Mouse (Mus musculus): ENCODE measurements around the gene Napsa.

Napsa gene

DNA sequence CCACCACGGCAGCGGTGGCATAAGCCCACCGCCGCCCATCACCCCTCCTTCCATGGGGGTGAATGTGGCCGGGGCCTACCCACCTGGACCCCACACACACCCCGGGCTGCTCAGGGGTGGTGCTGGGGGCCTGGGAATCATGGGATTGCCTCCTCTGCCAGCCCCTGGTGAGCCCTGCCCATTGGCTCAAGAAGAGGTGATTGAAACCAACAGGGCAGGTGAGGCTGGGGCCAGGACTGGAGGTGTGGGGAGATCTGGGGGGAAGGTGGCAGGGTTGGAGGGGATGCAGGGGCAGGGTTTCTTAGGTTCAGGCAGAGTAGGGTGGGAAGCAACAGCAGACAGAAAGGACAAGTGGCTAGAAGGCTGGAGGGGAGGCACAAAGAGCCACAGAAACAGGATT lies 23.9 kb downstream of the Napsa start:
- no peak for DNase-seq (ENCODE audit: low spot score in 2 of 2)

DNA sequence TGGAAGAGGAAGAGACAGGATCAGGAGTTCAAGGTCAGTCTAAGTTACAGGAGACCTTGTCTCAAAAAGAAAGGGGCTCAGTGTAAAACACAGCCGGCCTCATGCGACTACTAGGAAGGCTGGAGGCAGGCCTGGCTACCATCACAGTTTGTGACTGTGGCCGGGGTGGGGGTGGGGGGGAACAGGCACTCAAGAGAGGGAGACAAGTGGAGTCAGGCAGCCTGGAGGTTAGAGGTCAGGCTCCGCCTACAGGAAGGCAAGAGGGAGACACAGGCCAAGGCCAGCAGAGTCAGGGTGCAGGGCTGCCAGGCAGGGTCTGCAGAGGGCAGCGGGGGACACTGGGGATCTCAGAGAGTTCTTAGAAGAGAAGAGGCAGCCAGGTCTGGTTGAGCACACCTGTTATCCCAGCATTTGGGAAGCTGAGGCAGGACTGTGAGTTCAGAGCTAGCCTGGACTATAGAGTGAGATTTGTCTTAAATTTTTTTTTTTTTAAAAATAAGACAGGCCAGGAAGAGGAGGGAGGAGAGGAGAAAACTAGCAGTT lies 24.9 kb downstream of the Napsa start:
- DNase-seq (ENCODE audit: low spot score in 2 of 2) = no peak

DNA sequence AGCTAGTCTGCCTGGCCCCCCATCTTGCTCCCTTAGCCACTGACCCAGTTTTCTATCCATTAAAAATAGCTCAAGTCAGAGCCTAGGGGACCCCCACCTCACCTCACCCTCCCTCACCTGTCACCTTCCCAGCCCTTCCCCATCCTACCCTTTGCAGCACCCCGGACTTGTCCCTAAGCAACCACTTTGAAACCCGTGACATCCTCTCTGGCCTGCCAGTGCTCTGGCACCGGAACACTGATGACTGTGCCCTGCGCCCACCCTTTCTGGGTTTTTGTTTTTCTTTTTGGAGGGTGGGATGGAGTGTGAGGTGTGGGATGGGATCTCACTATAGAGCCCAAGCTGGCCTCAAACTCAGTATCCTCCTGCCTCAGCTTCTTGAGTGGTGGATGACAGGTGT lies 25.5 kb downstream of the Napsa start:
- DNase-seq (ENCODE audit: low spot score in 2 of 2) = no peak

DNA sequence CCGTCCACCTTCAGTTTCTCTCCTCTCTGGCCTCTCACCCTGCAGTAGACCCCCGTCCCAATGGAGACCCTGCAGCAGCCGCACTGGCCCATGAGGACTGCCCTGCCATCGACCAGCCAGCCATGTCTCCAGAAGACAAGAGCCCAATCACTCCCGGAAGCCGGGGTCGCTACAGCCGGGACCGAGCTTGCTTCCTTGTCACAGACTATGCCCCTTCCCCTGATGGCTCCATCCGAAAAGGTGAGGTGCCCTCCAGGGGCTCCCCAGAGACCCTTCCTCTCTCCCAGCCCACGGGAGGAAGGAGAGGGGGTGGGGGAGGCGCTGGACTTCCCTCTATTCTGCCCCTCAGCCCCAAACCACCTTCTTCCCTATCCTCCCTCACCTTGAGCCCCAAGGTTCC lies 26.2 kb downstream of the Napsa start:
- DNase-seq (ENCODE audit: low spot score in 2 of 2) = no peak

DNA sequence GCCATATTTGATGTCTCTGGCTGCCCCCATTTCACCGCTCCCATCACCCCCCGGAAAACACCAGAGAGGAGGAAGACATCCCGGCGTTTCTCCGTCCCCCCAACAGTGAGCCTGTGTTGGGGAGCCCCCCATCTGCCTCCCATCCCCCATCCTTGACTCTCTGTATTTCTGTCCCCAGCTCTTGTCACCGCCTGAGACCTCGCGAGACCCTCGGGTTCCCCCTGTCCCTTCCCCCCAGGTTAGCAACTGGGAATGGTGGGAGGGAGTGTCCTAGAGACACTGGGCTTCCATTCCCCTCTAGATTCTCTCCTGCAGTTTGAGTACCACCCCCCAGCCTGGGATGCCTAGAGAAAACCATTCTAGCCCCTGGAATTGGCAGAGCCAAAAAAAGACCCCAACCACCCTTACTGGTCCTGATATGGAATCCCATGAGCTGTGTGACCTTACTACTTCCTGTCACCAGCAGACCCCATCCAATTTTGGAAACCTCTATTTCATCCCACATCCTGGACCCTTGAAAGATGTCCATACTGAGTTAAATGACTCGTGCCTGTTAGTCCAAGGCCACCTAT lies 28.6 kb downstream of the Napsa start:
- DNase-seq (ENCODE audit: low spot score in 2 of 2) = no peak

DNA sequence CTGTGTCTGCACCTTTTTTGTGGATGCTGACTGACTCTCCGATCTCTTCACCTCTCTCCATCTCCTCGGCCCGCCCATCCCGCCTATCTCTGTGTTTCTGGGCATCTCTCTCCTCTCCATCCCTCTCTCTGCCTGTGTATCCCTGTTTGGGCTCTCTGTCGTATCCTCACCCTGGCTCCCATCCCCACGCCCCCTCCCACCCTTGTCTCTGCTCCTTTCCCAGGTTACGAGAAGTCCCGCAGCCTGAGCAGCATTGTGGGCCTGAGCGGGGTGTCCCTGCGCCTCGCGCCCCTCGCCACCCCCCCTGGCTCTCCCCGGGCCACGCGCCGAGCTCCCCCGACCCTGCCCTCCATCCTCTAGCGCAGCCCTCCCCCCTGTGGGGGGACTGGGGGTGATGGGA lies 29.5 kb downstream of the Napsa start:
- no peak for DNase-seq (ENCODE audit: low spot score in 2 of 2)

DNA sequence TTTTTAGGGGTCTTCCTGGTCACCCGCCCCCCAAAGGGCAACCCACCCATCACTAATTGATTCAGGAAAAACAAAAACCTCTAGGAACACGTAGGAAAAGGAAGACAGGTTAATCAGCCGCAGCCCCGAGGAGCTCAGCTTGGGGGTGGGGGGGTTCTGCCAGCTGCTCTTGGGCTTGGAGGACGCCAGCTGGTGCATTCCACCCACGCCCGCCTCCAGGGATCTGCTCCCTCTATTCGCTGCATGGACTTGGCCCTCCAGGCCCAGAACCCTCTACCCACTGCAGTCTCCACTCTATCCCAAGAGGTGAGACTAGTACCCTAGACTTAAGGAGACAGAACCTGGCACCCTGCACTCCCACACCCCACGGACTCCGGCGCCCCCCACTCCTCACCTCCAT lies 30.3 kb downstream of the Napsa start:
- DNase-seq (ENCODE audit: low spot score in 2 of 2) = no peak

DNA sequence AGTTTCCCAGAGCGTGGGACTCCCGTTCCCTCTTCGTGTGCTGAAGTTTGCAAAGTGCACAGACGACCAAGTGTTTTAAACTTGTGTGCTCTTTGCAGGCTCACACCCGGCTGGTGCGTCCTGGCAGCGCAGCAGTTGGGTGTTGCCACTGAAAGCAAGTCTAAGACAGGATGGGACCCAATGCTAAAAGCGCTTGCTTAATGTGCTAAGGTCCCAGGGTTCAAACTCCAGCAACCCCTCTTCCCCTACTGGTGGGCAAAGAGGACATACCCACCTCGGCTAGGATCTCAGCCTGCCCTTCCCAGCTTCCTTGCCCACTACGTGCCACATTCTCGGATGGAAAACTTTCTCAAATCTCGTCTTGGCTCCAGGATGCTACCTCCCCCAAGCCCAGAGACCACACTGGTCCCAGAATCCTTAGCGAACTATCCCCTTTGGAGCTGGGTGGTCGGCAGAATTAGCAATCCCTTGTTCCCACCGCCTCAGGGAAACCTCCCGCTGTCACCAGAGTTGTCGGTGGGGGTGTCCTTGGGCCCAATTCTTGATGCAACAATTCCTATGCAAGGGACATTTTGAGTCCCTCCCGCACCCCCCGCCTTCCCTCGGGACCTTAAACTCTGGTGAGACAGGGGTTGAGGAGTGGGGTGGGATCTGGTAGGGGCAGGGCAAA lies 31.1 kb downstream of the Napsa start:
- no peak for DNase-seq (ENCODE audit: low spot score in 2 of 2)

DNA sequence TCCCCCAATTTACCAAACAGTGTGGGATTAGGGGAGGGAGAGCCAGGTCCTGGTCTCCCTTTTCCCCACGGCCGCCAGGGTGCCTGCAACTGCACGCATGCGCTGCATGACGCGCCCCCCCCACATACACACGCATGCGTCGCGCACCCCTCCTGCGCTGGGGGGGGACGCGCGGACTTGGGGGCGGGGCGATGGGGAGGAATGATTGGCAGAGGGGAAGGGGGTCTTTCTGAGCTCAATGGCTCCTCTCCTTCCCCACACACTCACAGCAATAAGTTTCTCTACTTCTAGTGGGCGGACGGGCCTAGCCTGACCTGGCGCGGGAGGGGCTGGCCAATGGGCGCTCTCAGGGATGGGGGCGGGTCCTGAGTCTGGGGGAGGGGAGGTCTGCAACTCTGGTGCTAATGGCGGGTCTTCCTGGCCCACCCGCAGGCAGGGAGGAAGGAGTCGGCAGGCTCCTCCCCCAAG lies 32.0 kb downstream of the Napsa start:
- no peak for DNase-seq (ENCODE audit: low spot score in 2 of 2)

DNA sequence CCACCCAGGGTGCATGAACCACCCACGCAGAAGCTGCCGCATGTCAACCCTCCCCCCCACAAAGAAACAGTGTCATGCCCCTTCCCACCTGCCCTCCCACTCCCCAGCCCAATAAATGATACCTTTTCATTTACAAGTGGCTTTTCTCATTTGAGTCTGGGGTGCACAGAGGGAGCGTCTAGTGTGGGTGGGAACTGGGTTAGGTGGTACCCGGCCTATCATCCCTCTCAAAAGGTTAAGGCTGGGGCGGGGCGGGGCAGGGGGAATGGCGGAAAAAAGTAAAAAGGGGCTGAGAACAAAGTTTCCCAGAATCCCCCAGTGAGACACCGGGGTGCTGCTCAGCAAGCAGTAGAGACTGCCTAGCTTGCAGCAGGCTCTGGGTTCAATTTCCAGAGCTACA lies 32.4 kb downstream of the Napsa start:
- no peak for DNase-seq (ENCODE audit: low spot score in 2 of 2)

DNA sequence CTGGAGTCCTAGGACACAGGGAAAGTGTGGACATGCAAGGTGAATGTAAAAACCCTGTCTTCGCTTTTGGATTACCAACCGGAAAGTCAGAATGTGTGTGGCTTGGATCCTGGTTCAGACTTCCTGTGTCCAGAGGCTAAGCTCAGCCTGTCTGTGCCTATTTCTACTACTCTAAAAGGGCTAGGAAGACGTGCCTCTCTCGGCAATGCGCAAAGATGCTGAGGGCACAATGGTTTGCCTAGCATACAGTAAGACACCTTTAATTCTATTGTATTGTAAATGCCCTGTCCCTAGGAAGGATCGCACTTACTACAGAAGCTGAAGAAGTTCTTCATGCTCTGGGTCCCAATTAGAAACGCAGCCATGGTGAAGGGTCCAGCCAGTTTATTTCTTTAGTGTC lies 33.3 kb downstream of the Napsa start:
- DNase-seq (ENCODE audit: low spot score in 2 of 2) = no peak

DNA sequence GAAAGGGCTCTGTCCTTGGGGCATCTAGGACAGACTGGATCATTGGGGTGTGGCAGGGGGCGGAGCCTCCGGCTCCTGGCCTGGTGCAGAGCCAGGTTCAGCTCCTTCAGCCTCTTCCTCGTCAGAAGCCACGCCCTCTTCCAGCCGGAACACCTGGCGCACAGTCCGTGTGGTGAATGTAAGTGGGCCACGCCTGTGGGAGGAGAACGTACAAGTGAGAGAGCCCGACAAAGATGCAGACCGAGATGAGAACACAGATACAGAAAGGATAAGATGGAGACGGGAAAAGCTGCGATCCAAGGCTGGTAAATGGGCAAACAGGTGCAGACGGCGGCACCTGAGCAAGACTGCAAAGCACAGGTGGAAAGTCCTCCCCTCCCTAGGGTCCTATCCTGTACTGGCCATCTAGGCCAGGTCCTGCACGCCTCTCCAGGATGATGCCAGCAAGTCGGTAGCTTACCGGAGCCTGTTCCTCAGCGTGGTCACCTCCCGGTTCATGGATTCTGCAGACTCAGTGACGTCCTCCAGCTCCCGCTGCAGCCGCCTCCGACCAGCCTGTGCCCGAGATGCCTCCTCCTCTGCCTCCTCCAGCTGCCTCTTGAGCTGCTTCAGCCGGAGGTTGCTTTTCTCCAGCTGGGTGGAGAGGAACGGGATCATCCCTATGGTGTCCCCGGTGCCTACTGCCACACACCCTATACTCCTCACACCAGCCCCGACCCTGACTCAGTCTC lies 34.2 kb downstream of the Napsa start:
- DNase-seq (ENCODE audit: low spot score in 2 of 2) = no peak

DNA sequence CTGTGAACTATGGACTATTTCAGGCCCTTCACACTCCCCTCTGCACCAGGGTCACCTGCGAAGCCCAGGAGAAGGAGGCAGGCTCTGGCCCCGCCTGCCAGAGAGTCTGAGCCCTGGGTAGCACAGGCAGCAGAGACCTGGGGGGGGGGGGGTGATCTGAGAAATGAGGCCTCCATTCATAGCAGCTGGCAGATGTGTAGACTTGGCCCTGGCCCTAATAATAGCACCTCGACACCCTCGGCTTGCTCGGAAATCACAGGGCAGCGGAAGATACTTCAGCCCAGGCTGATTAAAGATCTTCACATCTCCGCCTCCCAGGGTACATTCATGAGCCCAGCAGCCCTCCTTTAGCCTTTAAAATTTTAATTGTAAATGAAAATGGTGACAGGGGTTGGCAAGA lies 40.0 kb downstream of the Napsa start:
- no peak for DNase-seq (ENCODE audit: low spot score in 2 of 2)

DNA sequence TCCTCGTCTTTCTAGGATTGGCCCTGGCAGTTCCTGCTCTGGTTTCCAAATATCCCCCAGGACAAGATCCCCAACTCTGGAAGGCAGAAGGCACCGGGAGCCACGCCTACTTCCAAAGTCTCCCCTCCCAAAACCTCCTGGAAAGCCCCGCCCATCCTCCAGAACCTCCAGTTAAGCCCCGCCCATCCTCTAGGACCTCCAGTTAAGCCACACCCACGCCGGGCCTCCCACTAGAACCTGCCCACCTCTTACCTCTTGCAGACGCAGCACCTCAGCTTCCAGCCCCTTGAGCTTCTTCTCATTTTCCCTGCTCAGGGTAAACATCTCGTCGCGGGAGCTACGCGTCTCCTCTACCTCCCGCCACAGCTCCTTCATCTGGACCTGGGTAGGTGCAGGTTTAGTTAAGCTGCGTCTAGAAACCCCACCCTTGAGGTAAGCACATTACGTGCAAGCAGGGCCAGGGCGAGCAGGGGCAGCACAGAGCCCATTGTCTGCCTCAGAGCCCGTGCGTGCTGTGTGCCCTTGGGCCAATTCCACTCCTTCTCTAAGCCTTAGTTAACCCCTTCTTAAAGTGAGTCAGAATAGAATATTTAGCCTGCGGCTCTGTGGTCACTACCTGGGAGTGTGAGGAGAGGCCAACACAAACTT lies 42.0 kb downstream of the Napsa start:
- no peak for DNase-seq (ENCODE audit: low spot score in 2 of 2)

DNA sequence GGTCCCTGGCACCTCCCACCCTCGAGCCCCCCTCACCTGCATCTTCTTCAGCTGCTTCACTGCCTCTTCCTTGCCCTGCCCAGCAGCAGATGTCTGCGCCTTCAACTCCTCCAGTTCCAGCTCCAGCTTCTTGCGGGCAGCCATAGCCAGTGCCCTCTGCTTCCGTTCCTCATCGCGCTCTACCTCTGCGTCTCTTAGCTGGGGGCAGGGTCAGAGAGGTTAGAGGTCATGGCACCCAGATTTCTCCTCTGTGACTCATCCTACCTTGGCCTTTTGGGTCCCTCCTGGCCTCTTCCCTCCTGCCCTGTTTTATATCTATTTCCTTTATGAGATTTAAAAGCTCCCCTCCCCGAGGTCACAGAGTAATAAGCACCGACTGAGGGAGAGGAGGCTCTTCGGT lies 43.1 kb downstream of the Napsa start:
- no peak for DNase-seq (ENCODE audit: low spot score in 2 of 2)

DNA sequence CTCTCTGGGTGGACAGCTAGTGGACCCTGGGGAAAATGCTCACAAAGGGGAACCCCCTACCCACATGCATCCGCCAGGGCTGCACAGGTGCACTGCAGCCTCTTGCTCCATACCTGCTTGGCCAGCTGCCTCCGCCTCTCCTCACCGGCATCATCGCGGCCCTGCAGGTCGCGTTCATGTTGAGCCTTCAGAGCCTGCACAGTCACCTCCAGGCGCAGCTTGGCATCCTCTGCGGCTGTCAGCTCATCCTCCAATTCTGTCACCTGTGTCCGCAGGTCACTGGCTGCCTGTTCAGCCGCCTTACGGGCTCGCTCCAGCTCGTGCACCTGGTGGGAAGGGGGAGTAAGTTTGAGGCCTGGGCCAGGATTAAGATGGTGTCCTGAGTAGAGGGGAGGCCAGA lies 43.8 kb downstream of the Napsa start:
- no peak for DNase-seq (ENCODE audit: low spot score in 2 of 2)

DNA sequence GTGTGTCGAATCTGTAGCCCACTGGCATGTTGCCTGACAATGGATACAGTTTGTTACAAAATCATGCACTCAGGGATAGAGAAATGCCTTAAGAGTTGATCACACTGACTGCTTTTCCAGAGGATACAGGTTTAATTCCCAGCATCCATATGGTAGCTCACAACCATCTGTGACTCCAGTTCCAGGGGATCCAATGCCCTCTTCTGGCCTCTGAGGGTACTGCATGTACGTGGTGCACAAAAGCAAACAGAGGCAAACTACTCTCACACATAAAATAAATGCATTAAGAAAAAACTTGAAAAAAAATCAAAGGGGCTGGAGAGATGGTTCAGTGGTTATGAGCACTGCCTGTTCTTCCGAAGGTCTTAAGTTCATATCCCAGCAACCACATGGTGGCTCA lies 44.9 kb downstream of the Napsa start:
- no peak for DNase-seq (ENCODE audit: low spot score in 2 of 2)

DNA sequence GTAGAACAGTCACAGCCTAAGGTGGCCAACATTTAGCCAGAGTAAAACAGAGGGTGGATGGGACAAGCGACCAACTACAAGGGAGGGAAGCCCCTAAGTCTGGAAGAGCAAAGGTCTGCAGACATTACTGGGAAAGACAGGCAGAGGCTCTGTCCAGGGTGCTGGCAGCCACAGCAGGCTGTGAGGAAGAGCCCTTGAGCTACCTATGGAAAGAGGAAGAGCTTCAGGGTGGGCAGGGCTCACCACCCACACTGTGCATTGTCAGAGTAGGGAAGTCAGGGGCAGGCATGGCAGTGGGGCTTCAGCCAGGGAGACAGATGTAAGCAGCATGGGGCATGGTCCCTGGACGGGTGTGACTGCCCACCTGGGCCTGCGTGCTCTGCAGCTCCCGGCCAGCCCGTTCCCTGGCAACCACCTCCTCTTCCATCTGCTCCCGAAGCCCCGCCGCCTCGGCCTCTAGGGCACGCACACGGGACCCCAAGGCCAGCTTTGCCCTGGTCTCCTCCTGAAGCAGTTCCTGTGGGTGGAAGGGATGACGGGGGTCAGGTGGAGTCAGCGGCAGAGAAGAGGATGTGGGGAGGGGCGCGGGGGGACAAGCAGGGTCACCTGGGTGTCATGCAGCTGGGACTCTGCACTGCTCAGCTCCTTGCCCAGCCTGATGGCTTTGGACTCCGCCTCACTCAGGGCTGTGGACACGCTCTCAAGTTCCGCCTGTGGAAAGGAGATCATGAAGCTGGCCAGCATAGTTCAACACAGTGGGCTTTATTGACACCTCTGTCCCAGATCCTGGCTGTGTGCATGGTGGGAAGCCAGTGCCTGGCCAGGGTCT lies 51.7 kb downstream of the Napsa start:
- no peak for DNase-seq (ENCODE audit: low spot score in 2 of 2)

DNA sequence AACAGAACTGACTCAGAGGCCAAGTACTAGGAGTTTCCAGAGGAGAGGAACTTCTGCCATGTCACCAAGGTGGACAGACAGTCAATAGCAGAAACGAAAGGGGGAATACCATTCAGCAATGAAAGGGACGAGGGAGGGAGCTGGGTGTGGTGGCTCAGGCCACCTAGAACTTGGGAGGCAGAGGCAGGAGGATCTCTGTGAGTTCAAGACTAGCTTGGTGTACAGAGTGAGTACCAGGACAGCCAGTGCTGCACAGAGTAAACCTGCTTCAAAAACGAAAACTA lies 52.3 kb downstream of the Napsa start:
- no peak for DNase-seq (ENCODE audit: low spot score in 2 of 2)

DNA sequence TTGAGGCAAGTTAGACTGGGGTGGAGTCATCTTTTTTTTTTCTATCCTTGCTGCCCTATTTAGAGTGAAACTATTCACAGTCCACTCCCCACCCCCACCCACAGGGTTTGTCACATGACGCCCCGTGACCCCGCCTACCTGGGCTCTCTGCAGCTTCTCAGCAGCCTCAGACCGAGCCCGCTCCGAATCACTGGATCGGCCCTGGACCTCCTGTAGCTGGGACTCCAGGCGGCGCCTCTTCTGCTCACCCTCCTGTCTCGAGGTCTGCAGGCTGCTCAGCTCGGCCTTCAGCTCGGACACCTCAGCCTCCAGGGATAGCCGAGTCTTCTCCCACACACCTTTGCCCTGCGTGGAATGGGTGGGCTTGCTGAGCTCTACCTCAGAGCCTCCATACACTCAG lies 52.6 kb downstream of the Napsa start:
- DNase-seq (ENCODE audit: low spot score in 2 of 2) = no peak

DNA sequence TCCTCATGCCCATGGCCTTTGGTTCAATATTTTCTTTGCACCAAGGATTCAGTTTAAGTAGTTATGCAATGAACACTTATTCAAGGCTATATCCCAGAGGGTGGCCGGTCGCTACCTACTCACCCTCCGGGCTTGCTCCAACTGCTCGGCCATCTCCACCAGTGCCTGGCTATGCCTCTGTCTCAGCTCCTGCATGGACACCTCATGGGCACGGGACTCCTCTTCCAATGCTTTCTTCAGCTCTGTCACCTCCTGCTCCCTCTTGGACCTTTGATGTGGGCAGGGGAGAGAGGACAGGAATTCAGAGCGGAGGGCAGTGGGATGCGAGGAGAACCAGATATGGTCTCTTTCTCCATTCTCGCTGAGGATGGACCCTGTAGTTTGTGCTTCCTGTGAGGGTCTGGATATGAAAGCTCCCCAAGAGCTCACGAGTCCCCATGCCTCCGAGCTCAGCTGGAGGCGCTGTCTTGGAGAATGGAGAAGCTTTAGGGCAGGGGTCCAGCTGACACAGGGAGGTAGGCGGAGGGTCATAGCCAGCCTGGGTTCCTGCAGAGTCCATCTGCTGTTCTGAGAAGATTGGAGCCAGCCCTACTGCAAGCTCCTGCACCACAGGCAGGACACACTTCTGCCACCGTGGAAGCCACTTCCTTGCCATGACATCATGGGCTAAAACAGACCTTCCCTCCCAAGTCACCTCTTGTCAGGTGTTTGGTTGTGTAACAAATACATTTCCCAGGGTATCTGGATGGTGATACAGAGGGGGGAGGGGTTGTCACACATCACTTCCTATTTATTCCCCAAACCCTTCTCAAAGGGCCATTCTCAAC lies 53.3 kb downstream of the Napsa start:
- no peak for DNase-seq (ENCODE audit: low spot score in 2 of 2)
